Mouse (Mus musculus): Measurements from ENCODE around the gene Vmn1r10.

Gene Vmn1r10

GRCm38 (mm10) chr6:57109154-57109553 is at the start of gene Vmn1r10:
TSS of gene Vmn1r10 (plus strand) at chr6:57109454.
- no peak for DNase-seq

- no peak for DNase-seq
These were observed 45.5 kb upstream of the Vmn1r10 start for GRCm38 (mm10) chr6:57063730-57064129.

GRCm38 (mm10) chr6:57066487-57066886 is 42.8 kb upstream of the Vmn1r10 start, which contains the start of gene Vmn1r9:
TSS of gene Vmn1r9 (plus strand) at chr6:57066787.
- DNase-seq = no peak

DNA sequence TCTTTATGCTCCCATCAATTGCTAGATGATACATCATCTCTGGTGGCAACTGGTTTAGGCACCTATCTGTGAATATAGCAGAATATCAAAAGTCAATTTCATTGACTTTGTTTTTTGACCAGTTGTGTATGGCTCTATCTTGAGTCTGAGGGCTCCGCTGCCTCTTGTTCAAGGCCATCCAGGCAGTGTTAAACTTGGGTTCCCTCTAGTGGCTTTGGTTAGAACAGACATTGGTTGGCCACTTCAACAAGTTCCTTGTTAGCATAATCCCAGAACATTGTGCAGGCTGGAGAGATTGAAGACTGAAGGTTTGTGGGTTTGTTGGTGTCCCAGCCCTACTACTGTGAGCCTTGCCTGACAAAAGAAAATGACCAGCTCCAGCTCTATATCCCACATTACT is 2.9 kb upstream of the Vmn1r10 start:
- no peak for DNase-seq

DNA sequence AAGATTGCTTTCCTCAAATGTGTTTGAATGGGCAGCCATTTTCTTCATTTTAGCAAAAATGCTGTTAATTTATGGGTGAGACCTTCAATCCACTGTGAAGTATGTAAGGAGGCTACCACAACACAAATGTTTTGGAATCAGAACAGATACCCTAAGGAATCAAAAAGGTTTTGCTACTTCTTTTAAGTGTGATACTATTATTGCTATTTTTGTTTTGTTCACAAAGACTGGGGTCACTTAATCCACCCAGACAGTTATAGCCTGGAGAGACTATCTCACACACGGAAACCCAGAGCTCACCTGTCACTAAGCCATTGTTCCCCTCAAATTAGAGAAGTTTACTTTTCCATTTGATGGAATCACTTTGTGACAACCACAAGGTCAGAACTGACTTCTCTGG is 23.9 kb downstream of the Vmn1r10 start, which contains the start of gene Vmn1r11:
Gene Vmn1r11 (plus strand): TSS at position 301 of the 400 bp plus-strand sequence.
- DNase-seq = no peak

GRCm38 (mm10) chr6:57156619-57157018 is 47.4 kb downstream of the Vmn1r10 start, which contains the start of gene Vmn1r12:
TSS of gene Vmn1r12 (plus strand) at chr6:57156919.
- no peak for DNase-seq

Measured in right cerebral cortex, postnatal 14 days (tissue).